Mouse (Mus musculus): ENCODE measurements around the gene Myo1h. TPM values are rescaled to one million over a fixed set of nuclear protein-coding genes. Genes with fewer than 3 reads are reported as not detected.

The Myo1h gene
- polyA plus RNA-seq, 1 experiment from 2014 or later: 0.28 TPM

GRCm38 (mm10) chr5:114275991-114276390 is 13.0 kb upstream of the Myo1h start:
- H3K9ac ChIP-seq (replicated peaks): no peak overlapping the region
- H3K4me1 ChIP-seq (ENCODE audit: insufficient read depth): no peaks in the 10 kb centered on the region
- DNase-seq (no peak), ATAC-seq (no peak)
- TF ChIP-seq EP300 (IDR thresholded peaks at IDR 0.05; ENCODE audit: low read depth) (no peak), CTCF (IDR thresholded peaks at IDR 0.05; ENCODE audit: low read depth) (no peak)
- no peak overlapping the region for H3K4me3 ChIP-seq (ENCODE audit: low read depth, low read length)
- 32% methylated on average over 16 of the region's 16 CpGs for WGBS (ENCODE audit: insufficient replicate concordance)
- peaks cover 55% of the 10 kb centered on the region for H3K27me3 ChIP-seq (ENCODE audit: insufficient read depth, low read length)
- no peak overlapping the region for H3K4me2 ChIP-seq (ENCODE audit: low read depth, low read length)
- H3K36me3 ChIP-seq (replicated peaks; ENCODE audit: insufficient read depth, low read length): no peaks in the 10 kb centered on the region
- no peaks in the 10 kb centered on the region for H3K9me3 ChIP-seq (ENCODE audit: low read length)
- H3K27ac ChIP-seq (ENCODE audit: low read depth): no peak overlapping the region

GRCm38 (mm10) chr5:114279382-114280143 is 9.4 kb upstream of the Myo1h start:
- H3K9ac ChIP-seq (replicated peaks): no peak overlapping the region
- TF ChIP-seq EP300 (IDR thresholded peaks at IDR 0.05; ENCODE audit: low read depth) (no peak), CTCF (IDR thresholded peaks at IDR 0.05; ENCODE audit: low read depth) (no peak)
- H3K9me3 ChIP-seq (ENCODE audit: low read length): no peaks in the 10 kb centered on the region
- H3K4me1 ChIP-seq (ENCODE audit: insufficient read depth): no peaks in the 10 kb centered on the region
- WGBS (ENCODE audit: insufficient replicate concordance): 58% methylated on average over 12 of the region's 12 CpGs
- H3K27me3 ChIP-seq (ENCODE audit: insufficient read depth, low read length): peaks cover 20% of the 10 kb centered on the region
- ATAC-seq (no peak), DNase-seq (no peak)
- H3K4me2 ChIP-seq (ENCODE audit: low read depth, low read length): no peak overlapping the region
- no peak overlapping the region for H3K4me3 ChIP-seq (ENCODE audit: low read depth, low read length)
- H3K36me3 ChIP-seq (replicated peaks; ENCODE audit: insufficient read depth, low read length): no peaks in the 10 kb centered on the region
- H3K27ac ChIP-seq (ENCODE audit: low read depth): no peak overlapping the region

GRCm38 (mm10) chr5:114282346-114282745 is 6.6 kb upstream of the Myo1h start:
- Histone ChIP-seq H3K9ac (replicated peaks) (no peak overlapping the region), H3K27ac (ENCODE audit: low read depth) (no peak overlapping the region), H3K4me1 (ENCODE audit: insufficient read depth) (no peaks in the 10 kb centered on the region), H3K4me3 (ENCODE audit: low read depth, low read length) (no peak overlapping the region), H3K36me3 (replicated peaks; ENCODE audit: insufficient read depth, low read length) (no peaks in the 10 kb centered on the region), H3K9me3 (ENCODE audit: low read length) (no peaks in the 10 kb centered on the region), H3K27me3 (ENCODE audit: insufficient read depth, low read length) (no peaks in the 10 kb centered on the region), H3K4me2 (ENCODE audit: low read depth, low read length) (no peak overlapping the region)
- TF ChIP-seq CTCF (IDR thresholded peaks at IDR 0.05; ENCODE audit: low read depth) (no peak), EP300 (IDR thresholded peaks at IDR 0.05; ENCODE audit: low read depth) (no peak)
- DNase-seq: no peak
- 29% methylated on average over 6 of the region's 6 CpGs for WGBS (ENCODE audit: insufficient replicate concordance)
- no peak for ATAC-seq

GRCm38 (mm10) chr5:114284604-114285397 is 4.2 kb upstream of the Myo1h start:
- TF ChIP-seq EP300 (IDR thresholded peaks at IDR 0.05; ENCODE audit: low read depth) (no peak), CTCF (IDR thresholded peaks at IDR 0.05; ENCODE audit: low read depth) (no peak)
- Histone ChIP-seq H3K9me3 (ENCODE audit: low read length) (no peaks in the 10 kb centered on the region), H3K9ac (replicated peaks) (no peak overlapping the region), H3K27ac (ENCODE audit: low read depth) (no peak overlapping the region), H3K4me2 (ENCODE audit: low read depth, low read length) (no peak overlapping the region), H3K36me3 (replicated peaks; ENCODE audit: insufficient read depth, low read length) (no peaks in the 10 kb centered on the region), H3K27me3 (ENCODE audit: insufficient read depth, low read length) (0 out of 2 replicates have a peak, but pooled peaks cover 8% of the 10 kb centered on the region), H3K4me1 (ENCODE audit: insufficient read depth) (no peaks in the 10 kb centered on the region), H3K4me3 (ENCODE audit: low read depth, low read length) (no peak overlapping the region)
- WGBS (ENCODE audit: insufficient replicate concordance): 68% methylated on average over 13 of the region's 13 CpGs
- no peak for DNase-seq
- no peak for ATAC-seq

GRCm38 (mm10) chr5:114285398-114285700 is 3.6 kb upstream of the Myo1h start:
- ATAC-seq (no peak), DNase-seq (no peak)
- no peak for TF ChIP-seq EP300 (IDR thresholded peaks at IDR 0.05; ENCODE audit: low read depth)
- no peak for TF ChIP-seq CTCF (IDR thresholded peaks at IDR 0.05; ENCODE audit: low read depth)
- Histone ChIP-seq H3K27ac (ENCODE audit: low read depth) (no peak overlapping the region), H3K4me1 (ENCODE audit: insufficient read depth) (no peaks in the 10 kb centered on the region), H3K4me2 (ENCODE audit: low read depth, low read length) (no peak overlapping the region), H3K9ac (replicated peaks) (no peak overlapping the region), H3K27me3 (ENCODE audit: insufficient read depth, low read length) (0 out of 2 replicates have a peak, but pooled peaks cover 8% of the 10 kb centered on the region), H3K36me3 (replicated peaks; ENCODE audit: insufficient read depth, low read length) (no peaks in the 10 kb centered on the region), H3K9me3 (ENCODE audit: low read length) (no peaks in the 10 kb centered on the region), H3K4me3 (ENCODE audit: low read depth, low read length) (no peak overlapping the region)
- 94% methylated on average over 3 of the region's 3 CpGs for WGBS (ENCODE audit: insufficient replicate concordance)

- Histone ChIP-seq H3K9ac (replicated peaks) (no peak overlapping the region), H3K4me2 (ENCODE audit: low read depth, low read length) (no peak overlapping the region), H3K27me3 (ENCODE audit: insufficient read depth, low read length) (0 out of 2 replicates have a peak, but pooled peaks cover 8% of the 10 kb centered on the region), H3K4me3 (ENCODE audit: low read depth, low read length) (no peak overlapping the region), H3K27ac (ENCODE audit: low read depth) (no peak overlapping the region), H3K4me1 (ENCODE audit: insufficient read depth) (no peaks in the 10 kb centered on the region), H3K36me3 (replicated peaks; ENCODE audit: insufficient read depth, low read length) (no peaks in the 10 kb centered on the region), H3K9me3 (ENCODE audit: low read length) (no peaks in the 10 kb centered on the region)
- no peak for ATAC-seq
- TF ChIP-seq EP300 (IDR thresholded peaks at IDR 0.05; ENCODE audit: low read depth): no peak
- peak; percentile 58 for TF ChIP-seq CTCF (IDR thresholded peaks at IDR 0.05; ENCODE audit: low read depth)
- no peak for DNase-seq
- 62% methylated on average over 4 of the region's 4 CpGs for WGBS (ENCODE audit: insufficient replicate concordance)
Measured at GRCm38 (mm10) chr5:114286102-114286501, 2.9 kb upstream of the Myo1h start.
